Mouse (Mus musculus) forebrain, embryonic 13.5 days (tissue): ENCODE data around the gene Ercc6l. TPM values are rescaled to one million over a fixed set of nuclear protein-coding genes. Genes with fewer than 3 reads are reported as not detected.

Source experiments
- ATAC-seq: fragments of 200-750 bp; cut with Nextera tagmentation; 2 replicates; pipeline ENCODE4 v1.8.0; 2017
- H3K27ac ChIP-seq: fragments of 300-500 bp; sonication (generic); 2 replicates; pipeline ENCODE4 v1.5.1; 2015; ENCODE audit warnings: inconsistent platforms, mild to moderate bottlenecking, moderate library complexity
- H3K27me3 ChIP-seq: fragments of 300-500 bp; sonication (generic); 2 replicates; pipeline ENCODE4 v1.6.1; 2015; ENCODE audit warnings: mild to moderate bottlenecking, inconsistent platforms
- H3K36me3 ChIP-seq: fragments of 300-500 bp; sonication (generic); 2 replicates; pipeline ENCODE4 v1.6.1; 2015; ENCODE audit warnings: mild to moderate bottlenecking, inconsistent platforms; ENCODE audit not compliant: poor library complexity, severe bottlenecking
- H3K4me1 ChIP-seq: fragments of 300-500 bp; sonication (generic); 2 replicates; pipeline ENCODE4 v1.6.1; 2015; ENCODE audit warnings: inconsistent platforms
- H3K4me2 ChIP-seq: fragments of 300-500 bp; sonication (generic); 2 replicates; pipeline ENCODE4 v1.6.1; 2015; ENCODE audit warnings: inconsistent platforms, mild to moderate bottlenecking, moderate library complexity
- H3K4me3 ChIP-seq: fragments of 300-500 bp; sonication (generic); 2 replicates; pipeline ENCODE4 v1.5.1; 2015; ENCODE audit warnings: mild to moderate bottlenecking, inconsistent platforms
- H3K9ac ChIP-seq: fragments of 300-500 bp; sonication (generic); 2 replicates; pipeline ENCODE4 v1.6.1; 2015; ENCODE audit warnings: mild to moderate bottlenecking, inconsistent platforms
- H3K9me3 ChIP-seq: fragments of 300-500 bp; sonication (generic); replicated peaks from 2 replicates; pipeline ENCODE4 v1.6.1; 2016; ENCODE audit warnings: inconsistent platforms
- WGBS: fragments of 180-500 bp; shearing (Covaris S2); methylation state at CpG from one replicate; pipeline ENCODE4 v1.1.7; 2015; 5-methylcytosine and 5-hydroxymethylcytosine counted together
- polyA plus RNA-seq: library from polyadenylated mRNA; unstranded; fragments of >200 nt; fragmentation: Nextera tagmentation; extraction: Ambion mirVana; gene quantifications from 2 replicates; pipeline ENCODE4 v1.2.1, GENCODE M21; 2015

Gene Ercc6l
- 9.8 and 9.9 TPM in 2 replicates for polyA plus RNA-seq

DNA sequence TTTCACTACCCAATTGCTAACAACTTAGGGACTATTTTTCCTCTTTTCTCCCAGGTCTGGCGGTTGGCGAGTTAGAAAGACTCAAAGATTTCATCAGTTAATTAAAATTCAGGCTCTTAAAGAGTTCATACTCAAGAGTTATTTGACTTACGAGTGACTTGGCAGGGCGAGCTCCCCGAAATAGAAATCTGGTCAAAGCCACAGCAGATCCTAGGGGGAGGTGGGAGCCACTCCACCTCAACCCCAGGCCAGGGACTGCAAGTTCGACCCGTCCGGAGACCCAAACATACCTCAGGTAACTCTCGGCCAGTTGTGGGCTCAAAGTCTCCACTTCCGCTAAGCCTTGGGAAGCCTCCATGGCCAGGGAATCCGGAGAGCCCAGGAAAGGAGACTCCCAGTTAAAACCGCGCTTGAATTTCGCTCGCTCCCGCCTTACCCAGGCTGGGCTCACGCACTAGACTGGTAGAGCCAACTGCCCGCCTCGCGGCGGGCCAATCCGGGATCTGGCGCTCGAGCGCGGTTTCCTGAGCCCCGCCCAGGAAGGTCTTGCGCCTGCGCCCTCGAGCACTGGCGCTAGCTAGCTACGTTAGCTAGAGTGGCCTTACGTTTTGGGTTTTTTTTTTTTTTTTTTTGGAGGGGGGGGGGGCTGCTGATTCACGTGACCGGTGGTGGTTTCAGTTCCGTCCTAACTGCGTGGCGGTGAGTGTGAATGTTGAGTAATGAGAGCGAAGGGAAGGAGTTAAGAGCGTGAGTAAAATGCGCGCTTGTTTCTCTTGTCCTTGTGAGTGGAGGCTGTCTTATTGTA lies at the start of gene Ercc6l:
TSS of gene Ercc6l (minus strand) at position 474 of the 805 bp plus-strand sequence.
- peak; percentile 99 for ATAC-seq
- Histone ChIP-seq H3K4me2 (peak within 1 kb of the TSS; percentile 56), H3K9me3 (no peaks in the 10 kb centered on the region), H3K36me3 (no peaks in the 10 kb centered on the region), H3K27ac (peak within 1 kb of the TSS; percentile 61; the same call in 1 of the 2 replicates), H3K4me3 (peak within 1 kb of the TSS; percentile 47), H3K9ac (peak within 1 kb of the TSS; percentile 54), H3K27me3 (no peaks in the 10 kb centered on the region), H3K4me1 (no peaks in the 10 kb centered on the region)
- 12% methylated on average over 42 of the region's 42 CpGs for WGBS

DNA sequence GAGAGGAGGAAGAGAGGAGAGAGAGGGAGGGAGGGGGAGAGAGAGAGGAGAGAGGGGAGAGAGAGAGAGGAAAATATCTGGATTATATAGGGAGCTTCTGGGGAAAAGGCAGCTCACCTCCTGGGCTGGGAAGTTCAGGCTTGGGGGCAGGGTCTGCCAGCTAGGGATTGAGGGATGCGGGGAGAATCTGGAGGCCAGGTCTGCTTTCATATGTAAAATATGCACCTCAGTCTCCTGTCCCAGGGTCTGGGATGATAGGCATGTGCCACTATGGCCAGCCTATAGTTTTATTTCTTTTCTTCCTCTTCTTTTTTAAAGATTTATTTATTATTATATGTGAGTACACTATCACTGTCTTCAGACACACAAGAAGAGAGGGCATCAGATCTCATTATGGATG lies 33.9 kb upstream of the Ercc6l start:
- H3K27me3 ChIP-seq: no peaks in the 10 kb centered on the region
- H3K36me3 ChIP-seq: peaks cover 7% of the 10 kb centered on the region
- no peaks in the 10 kb centered on the region for H3K9me3 ChIP-seq
- H3K4me2 ChIP-seq: no peak overlapping the region
- WGBS: 38% methylated on average over 1 of the region's 1 CpGs
- H3K9ac ChIP-seq: no peak overlapping the region
- no peak overlapping the region for H3K27ac ChIP-seq
- H3K4me3 ChIP-seq: no peak overlapping the region
- peaks cover 15% of the 10 kb centered on the region for H3K4me1 ChIP-seq
- no peak for ATAC-seq

DNA sequence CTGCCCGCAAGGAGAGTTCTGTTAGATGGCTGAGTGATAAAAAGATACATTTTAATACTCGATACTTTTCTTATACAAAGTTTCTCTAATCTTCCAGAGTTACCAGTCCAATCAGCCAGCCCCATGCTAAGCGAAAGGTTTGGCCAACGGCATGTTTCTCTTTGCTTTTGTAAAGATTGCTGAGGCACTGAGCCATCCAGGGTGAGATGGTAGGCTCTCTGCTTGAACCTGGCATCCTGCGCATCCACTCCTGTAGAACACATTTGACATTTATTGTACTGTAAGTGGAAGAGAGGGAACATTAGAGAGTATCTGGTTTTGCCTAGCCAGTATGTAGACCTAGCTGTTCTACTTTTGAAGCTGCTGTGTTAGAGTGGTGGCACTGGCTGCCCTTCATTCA lies 32.7 kb upstream of the Ercc6l start:
- peaks cover 15% of the 10 kb centered on the region for H3K36me3 ChIP-seq
- no peaks in the 10 kb centered on the region for H3K9me3 ChIP-seq
- H3K4me1 ChIP-seq: peaks cover 15% of the 10 kb centered on the region
- no peaks in the 10 kb centered on the region for H3K27me3 ChIP-seq
- H3K9ac ChIP-seq: no peak overlapping the region
- 0 out of 2 replicates have a peak overlapping the region, but pooled peaks have one; percentile 16 for H3K4me2 ChIP-seq
- H3K4me3 ChIP-seq: no peak overlapping the region; the same call in 1 of the 2 replicates
- ATAC-seq: no peak; the same call in 1 of the 2 replicates
- no peak overlapping the region for H3K27ac ChIP-seq
- 47% methylated on average over 5 of the region's 5 CpGs for WGBS

DNA sequence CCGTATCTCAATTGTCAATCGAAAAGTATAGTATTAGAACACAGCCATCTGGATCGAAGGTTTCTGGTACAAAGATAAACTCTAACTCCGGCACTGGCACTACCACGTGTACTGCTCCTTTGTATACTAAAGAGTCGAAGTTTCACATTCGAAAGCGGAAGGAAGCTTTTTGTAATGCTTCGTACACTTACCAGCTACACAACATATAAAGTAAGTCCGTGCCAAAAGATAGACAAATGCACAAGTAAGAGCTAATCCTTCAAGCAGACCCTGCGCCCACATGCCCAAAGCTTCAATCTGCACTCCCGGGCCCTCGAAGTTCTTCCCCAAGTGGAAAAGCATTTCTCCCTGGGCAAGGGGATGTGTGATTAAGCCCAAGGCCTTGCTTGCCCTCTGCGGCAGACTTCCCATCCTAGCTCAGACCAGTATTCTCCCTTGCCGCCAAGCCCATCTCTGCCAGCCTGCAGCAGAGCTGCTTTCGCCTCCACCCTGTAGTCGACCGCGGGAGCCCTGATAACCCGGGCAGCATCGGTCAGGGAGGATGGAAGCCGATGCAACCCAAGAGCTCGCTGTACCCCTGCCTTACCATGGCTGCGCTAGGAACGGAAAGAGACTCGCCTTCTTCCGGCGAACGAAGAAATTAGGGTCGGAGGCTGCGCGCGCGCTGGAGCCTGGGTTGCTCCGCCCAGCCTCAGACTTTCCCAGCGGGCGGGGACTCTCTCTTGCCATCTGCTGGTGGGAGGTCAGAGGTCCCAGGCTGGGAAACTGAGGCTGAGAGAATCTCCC lies 32.0 kb upstream of the Ercc6l start, which contains the start of gene Rps4x:
TSS of gene Rps4x (minus strand) at position 683 of the 786 bp plus-strand sequence.
- Histone ChIP-seq H3K4me1 (peaks cover 15% of the 10 kb centered on the region), H3K9ac (peak within 1 kb of the TSS; percentile 83), H3K36me3 (peaks cover 22% of the 10 kb centered on the region), H3K9me3 (no peaks in the 10 kb centered on the region), H3K4me3 (peak within 1 kb of the TSS; percentile 57), H3K27me3 (no peaks in the 10 kb centered on the region), H3K4me2 (peak within 1 kb of the TSS; percentile 65), H3K27ac (peak within 1 kb of the TSS; percentile 84)
- peak; percentile 96 for ATAC-seq
- 20% methylated on average over 37 of the region's 37 CpGs for WGBS

DNA sequence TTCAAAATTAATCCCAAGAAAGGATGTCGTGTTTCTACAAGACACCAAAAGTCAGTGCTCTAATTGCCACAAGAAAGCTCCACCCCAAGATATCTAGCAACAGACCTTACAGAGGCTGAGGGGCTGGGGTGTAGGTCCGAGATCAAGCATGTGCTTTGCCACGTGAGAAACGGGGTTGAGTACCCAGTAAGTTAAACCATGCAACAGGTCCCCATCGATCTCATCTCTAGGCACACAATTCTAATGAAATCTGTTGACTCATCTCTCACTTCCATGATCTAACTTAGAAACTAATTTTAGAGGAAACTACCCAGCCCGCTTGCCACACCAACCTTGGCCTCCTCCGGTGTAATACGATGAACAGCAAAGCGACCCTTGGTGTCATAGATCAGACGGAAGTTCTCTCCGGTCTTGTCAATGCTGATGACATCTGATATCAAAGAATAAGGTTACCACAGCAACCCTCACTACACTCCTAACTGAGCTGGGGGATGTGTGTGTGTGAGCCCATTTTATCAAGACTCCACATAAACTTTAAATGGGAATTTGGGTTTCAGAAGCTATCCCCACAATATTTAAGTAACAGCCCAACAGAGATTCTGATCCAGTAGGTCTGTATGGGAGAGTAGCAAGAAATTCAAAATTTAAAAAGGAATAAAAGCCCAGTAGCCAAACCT lies 30.3 kb upstream of the Ercc6l start:
- Histone ChIP-seq H3K9ac (peak overlapping the region; percentile 83), H3K4me2 (peak overlapping the region; percentile 65), H3K27me3 (no peaks in the 10 kb centered on the region), H3K4me3 (peak overlapping the region; percentile 57), H3K27ac (no peak overlapping the region), H3K4me1 (peaks cover 15% of the 10 kb centered on the region), H3K36me3 (peaks cover 33% of the 10 kb centered on the region), H3K9me3 (no peaks in the 10 kb centered on the region)
- WGBS: 51% methylated on average over 11 of the region's 11 CpGs
- no peak for ATAC-seq

DNA sequence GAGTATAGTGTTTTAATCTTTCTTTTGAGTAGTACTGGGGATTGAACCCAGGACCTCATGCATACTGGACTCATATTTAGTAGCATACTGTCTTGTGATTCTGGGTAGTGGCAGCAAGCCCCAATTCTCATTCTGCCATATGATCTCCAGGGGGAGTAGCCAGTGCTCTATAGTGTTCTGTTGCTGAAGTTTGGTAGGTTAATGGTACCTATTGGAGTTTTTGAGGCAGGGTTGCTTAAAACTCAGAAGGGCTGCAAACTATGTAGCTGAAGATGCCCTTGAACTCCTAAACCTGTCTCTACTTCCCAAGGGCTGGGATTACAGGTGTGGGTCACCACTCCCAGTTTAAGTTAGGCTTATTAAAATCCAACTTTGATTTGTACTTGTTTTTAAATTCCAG lies 25.7 kb upstream of the Ercc6l start:
- Histone ChIP-seq H3K36me3 (peaks cover 33% of the 10 kb centered on the region), H3K27me3 (no peaks in the 10 kb centered on the region), H3K9ac (no peak overlapping the region), H3K4me1 (peaks cover 14% of the 10 kb centered on the region), H3K4me2 (no peak overlapping the region), H3K4me3 (no peak overlapping the region), H3K9me3 (no peaks in the 10 kb centered on the region), H3K27ac (no peak overlapping the region)
- ATAC-seq: no peak; the same call in 1 of the 2 replicates

DNA sequence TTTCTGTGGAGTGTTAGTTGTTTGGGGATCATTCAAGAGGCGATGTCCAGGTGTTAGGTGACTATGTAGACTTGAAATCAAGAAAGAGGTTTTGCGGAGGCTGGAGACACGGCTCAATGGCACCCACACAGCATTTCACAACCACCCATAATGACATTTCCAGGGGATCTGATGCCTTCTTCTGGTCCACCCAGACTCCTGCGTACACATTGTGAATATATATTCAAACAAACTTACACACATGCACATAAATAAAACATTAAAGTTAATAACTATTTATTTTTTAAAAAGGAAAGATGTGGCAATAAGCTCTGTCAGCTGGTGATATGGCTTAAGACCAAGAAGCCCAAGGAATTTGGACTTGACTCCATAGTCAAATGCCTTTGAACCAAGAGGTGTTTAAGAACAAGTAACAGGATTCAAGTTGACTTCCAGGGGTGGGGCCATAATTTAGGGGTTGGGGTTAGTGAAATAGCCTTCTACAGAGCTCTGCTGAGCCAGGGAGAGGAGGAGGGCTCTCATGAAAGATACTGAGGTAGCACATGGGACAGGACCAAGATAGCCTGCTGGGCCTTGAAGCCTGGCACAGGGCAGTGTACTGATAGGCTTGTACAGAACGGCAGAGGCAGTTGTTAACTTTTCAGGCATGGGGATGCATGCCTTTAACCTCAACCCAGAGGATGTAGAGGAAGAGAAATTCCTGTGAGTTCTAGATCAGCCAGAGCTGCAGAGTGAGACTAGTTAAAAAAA lies 18.8 kb upstream of the Ercc6l start:
- Histone ChIP-seq H3K4me1 (no peaks in the 10 kb centered on the region), H3K36me3 (no peaks in the 10 kb centered on the region; the same call in 1 of the 2 replicates), H3K9me3 (no peaks in the 10 kb centered on the region), H3K4me2 (no peak overlapping the region), H3K9ac (no peak overlapping the region), H3K4me3 (no peak overlapping the region), H3K27ac (no peak overlapping the region), H3K27me3 (no peaks in the 10 kb centered on the region)
- ATAC-seq: no peak
- WGBS: 95% methylated on average over 5 of the region's 5 CpGs

DNA sequence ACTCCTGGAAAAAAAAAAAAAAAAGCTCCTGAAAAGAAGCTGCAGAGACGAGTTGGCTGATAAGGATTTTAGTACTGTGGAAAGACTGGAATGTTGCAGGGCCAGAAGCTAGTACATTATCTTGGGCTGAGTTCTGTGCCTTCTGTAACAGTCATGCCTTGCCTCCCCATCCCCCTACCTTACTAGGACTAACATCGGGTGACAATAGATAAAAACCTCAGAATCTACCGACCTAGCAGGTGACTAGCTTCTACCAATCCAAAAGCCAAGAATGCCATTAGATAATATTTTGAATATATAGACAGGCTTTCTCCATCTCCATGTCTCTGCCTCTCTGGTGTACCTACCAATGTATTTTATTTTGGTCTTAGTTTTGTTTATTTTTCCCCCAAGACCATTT lies 14.0 kb upstream of the Ercc6l start:
- ATAC-seq: no peak
- WGBS: 75% methylated on average over 3 of the region's 3 CpGs
- no peaks in the 10 kb centered on the region for H3K27me3 ChIP-seq
- H3K4me3 ChIP-seq: no peak overlapping the region
- H3K36me3 ChIP-seq: no peaks in the 10 kb centered on the region
- H3K9ac ChIP-seq: no peak overlapping the region
- peaks cover 9% of the 10 kb centered on the region; the same call in 1 of the 2 replicates for H3K4me1 ChIP-seq
- H3K27ac ChIP-seq: no peak overlapping the region
- no peaks in the 10 kb centered on the region for H3K9me3 ChIP-seq
- H3K4me2 ChIP-seq: no peak overlapping the region

DNA sequence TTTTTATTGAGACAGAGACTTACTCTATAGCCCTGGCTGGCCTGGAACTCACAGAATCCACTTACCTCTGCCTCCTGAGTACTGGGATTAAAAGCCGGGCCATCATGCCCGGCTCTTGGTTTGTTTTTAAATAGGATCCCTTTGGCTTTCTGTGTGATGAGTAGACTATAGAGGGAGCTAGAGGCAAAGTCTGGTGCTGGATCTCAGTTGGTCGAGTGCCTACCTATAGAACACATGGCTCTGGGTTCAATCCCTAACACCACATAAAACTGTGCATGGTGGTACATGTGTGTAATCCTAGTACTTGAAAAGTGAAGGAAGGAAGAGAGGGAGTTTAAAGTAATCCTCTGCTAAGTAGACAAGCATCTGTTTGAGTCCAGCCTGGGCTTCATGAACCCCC lies 13.2 kb upstream of the Ercc6l start:
- Histone ChIP-seq H3K9ac (no peak overlapping the region), H3K4me3 (no peak overlapping the region), H3K4me1 (peaks cover 9% of the 10 kb centered on the region; the same call in 1 of the 2 replicates), H3K9me3 (no peaks in the 10 kb centered on the region), H3K36me3 (no peaks in the 10 kb centered on the region), H3K27me3 (no peaks in the 10 kb centered on the region), H3K27ac (no peak overlapping the region), H3K4me2 (no peak overlapping the region)
- ATAC-seq: no peak
- 54% methylated on average over 3 of the region's 3 CpGs for WGBS

DNA sequence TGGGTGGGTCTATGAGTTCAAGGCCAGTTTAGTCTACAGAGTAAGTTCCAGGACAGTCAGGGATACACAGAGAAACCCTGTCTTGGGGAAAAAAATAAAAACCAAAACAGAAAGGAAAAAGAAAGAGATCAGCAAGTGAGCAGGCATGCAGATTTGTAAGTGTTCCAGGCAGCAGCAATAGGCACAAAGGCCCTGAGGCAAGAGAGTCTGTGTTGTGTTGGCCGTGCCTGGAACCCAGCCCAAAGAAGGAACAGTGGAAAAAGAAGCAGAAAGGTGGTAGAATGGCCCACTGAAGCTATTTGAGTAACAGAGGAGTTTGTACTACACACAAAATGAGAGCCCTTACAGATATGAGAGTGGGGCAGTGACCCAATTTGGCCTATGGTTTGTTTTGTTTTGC lies 12.8 kb upstream of the Ercc6l start:
- H3K4me3 ChIP-seq: no peak overlapping the region
- H3K9me3 ChIP-seq: no peaks in the 10 kb centered on the region
- H3K36me3 ChIP-seq: no peaks in the 10 kb centered on the region
- H3K4me2 ChIP-seq: no peak overlapping the region
- 37% methylated on average over 1 of the region's 1 CpGs for WGBS
- no peaks in the 10 kb centered on the region for H3K27me3 ChIP-seq
- H3K27ac ChIP-seq: no peak overlapping the region
- H3K9ac ChIP-seq: no peak overlapping the region
- H3K4me1 ChIP-seq: peaks cover 9% of the 10 kb centered on the region; the same call in 1 of the 2 replicates
- no peak for ATAC-seq

DNA sequence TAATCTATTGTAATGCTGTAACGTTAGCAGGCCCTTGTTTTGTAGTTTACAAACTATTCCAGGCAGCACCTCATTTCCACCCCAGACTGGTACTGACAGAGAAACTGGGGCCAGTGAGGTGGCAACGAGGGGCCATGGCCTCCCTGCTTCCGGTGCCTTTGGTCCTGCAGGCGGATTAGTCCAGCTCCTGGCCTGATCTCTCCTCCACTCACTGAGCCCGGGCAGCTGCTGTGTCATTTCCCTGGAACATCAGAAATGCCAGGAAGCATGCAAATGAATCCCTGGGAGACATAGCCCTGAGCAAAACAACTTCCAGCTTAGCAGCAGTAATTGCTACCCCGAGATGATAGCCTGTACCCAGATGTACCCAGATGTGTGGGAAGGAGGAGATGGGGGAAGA lies 10.1 kb upstream of the Ercc6l start:
- WGBS: 25% methylated on average over 6 of the region's 6 CpGs
- Histone ChIP-seq H3K27ac (peak overlapping the region; percentile 35), H3K27me3 (no peaks in the 10 kb centered on the region), H3K4me1 (peaks cover 9% of the 10 kb centered on the region; the same call in 1 of the 2 replicates), H3K9me3 (no peaks in the 10 kb centered on the region), H3K36me3 (no peaks in the 10 kb centered on the region), H3K4me3 (no peak overlapping the region), H3K4me2 (no peak overlapping the region), H3K9ac (peak overlapping the region; percentile 16; the same call in 1 of the 2 replicates)
- ATAC-seq: no peak
